11 mouse cellular contexts compared by ENCODE assay signal in genomic region chr11:115712268-115712667, GRCm38 (mm10). TPM values are rescaled to one million over a fixed set of nuclear protein-coding genes. Genes with fewer than 3 reads are reported as not detected.
DNase-seq lines count a peak whose midpoint lies in the region; ATAC-seq lines count a peak whose summit lies in the region.
"Had no signal": no experiment of that assay in that cellular context is flagged by ENCODE, and none has a peak within 500 bp of the region (broad histone marks: within the 10 kb centered on the region; RNA-seq: fewer than 3 reads in every experiment).

No protein-coding gene starts in this region.

- no peak overlapping the region for H3K4me3 ChIP-seq in forebrain, embryonic 11.5 days (ENCODE audit: low read depth, low read length)
- no peak overlapping the region for H3K4me3 ChIP-seq in forebrain, embryonic 12.5 days (replicated peaks)
- H3K4me3 ChIP-seq: forebrain, embryonic 10.5 days had no signal

- peak; percentile 46 for DNase-seq in forebrain, embryonic 11.5 days (ENCODE audit: low spot score)
- DNase-seq in A20 (ENCODE audit: low read depth, low spot score), result peak; percentile 54
- no peak for DNase-seq in kidney, postnatal 25 days
- no peak for DNase-seq in neural tube, embryonic 10.5 days (ENCODE audit: extremely low spot score, low spot score)
- no peak for DNase-seq in kidney, postnatal 4 days
- DNase-seq: gastrocnemius, postnatal 36 days; heart, postnatal 4 days had no signal

- H3K36me3 ChIP-seq in forebrain, embryonic 11.5 days (ENCODE audit: control insufficient read depth, insufficient read depth, low read length), result no peaks in the 10 kb centered on the region
- no peaks in the 10 kb centered on the region for H3K36me3 ChIP-seq in forebrain, embryonic 12.5 days (replicated peaks)
- H3K36me3 ChIP-seq: forebrain, embryonic 10.5 days had no signal

- H3K9me3 ChIP-seq in forebrain, embryonic 11.5 days (ENCODE audit: control insufficient read depth, low read length), result no peaks in the 10 kb centered on the region
- no peaks in the 10 kb centered on the region for H3K9me3 ChIP-seq in forebrain, embryonic 12.5 days
- H3K9me3 ChIP-seq: forebrain, embryonic 10.5 days had no signal

- H3K4me2 ChIP-seq in forebrain, embryonic 11.5 days (ENCODE audit: low read depth, low read length, severe bottlenecking), result no peak overlapping the region
- no peak overlapping the region for H3K4me2 ChIP-seq in forebrain, embryonic 12.5 days

- 63% methylated on average over 2 of the region's 2 CpGs for WGBS in forebrain, embryonic 11.5 days
- WGBS in forebrain, embryonic 12.5 days, result 67% methylated on average over 2 of the region's 2 CpGs

- ATAC-seq in forebrain, embryonic 11.5 days (replicated peaks; ENCODE audit: low FRiP score), result no peak
- no peak for ATAC-seq in forebrain, embryonic 12.5 days (ENCODE audit: low FRiP score)
- peak; percentile 28 for ATAC-seq in common myeloid progenitor, adult 5-6 weeks (replicated peaks; ENCODE audit: low read depth, poor library complexity, severe bottlenecking)
- ATAC-seq in megakaryocyte progenitor cell, adult 5-6 weeks (replicated peaks; ENCODE audit: poor library complexity), result 0 out of 2 replicates have a peak, but pooled peaks have one; percentile 10

- H3K4me1 ChIP-seq in forebrain, embryonic 11.5 days (replicated peaks; ENCODE audit: control insufficient read depth, insufficient read depth, low read length), result no peaks in the 10 kb centered on the region; the same call in 1 of the 2 replicates
- H3K4me1 ChIP-seq in forebrain, embryonic 12.5 days, result peaks cover 15% of the 10 kb centered on the region

- H3K27me3 ChIP-seq in forebrain, embryonic 11.5 days (ENCODE audit: control insufficient read depth, insufficient read depth, low read length), result no peaks in the 10 kb centered on the region
- H3K27me3 ChIP-seq in forebrain, embryonic 12.5 days, result no peaks in the 10 kb centered on the region

- H3K9ac ChIP-seq in forebrain, embryonic 11.5 days (ENCODE audit: low read length), result no peak overlapping the region
- H3K9ac ChIP-seq in forebrain, embryonic 12.5 days, result no peak overlapping the region

- no peak overlapping the region for H3K27ac ChIP-seq in forebrain, embryonic 11.5 days (ENCODE audit: low read depth, low read length)
- H3K27ac ChIP-seq in forebrain, embryonic 12.5 days, result no peak overlapping the region
- H3K27ac ChIP-seq: forebrain, embryonic 10.5 days had no signal

RNA-seq across cellular contexts. Expression of gene Grb2, which starts 3.9 kb away (rescaled TPM):
- 63.0 and 71.4 TPM in 2 replicates for polyA plus RNA-seq in forebrain, embryonic 11.5 days (2014; fragmentation: Nextera tagmentation; extraction: Ambion mirVana)
- polyA plus RNA-seq in forebrain, embryonic 12.5 days (2016; fragmentation: Nextera tagmentation; extraction: Ambion mirVana), result 124 and 137 TPM in 2 replicates
- total RNA-seq in common myeloid progenitor, adult 5-6 weeks (2017), result 34.7 and 53.5 TPM in 2 replicates
- total RNA-seq in megakaryocyte progenitor cell, adult 5-6 weeks (2015), result 78.1 and 85.5 TPM in 2 replicates
- 48.5 and 51.7 TPM in 2 replicates for total RNA-seq in megakaryocyte progenitor cell, adult 5-6 weeks (2017)

RNA-seq across cellular contexts. Expression of gene Tmem94, which starts 53.0 kb away (rescaled TPM):
- polyA plus RNA-seq in forebrain, embryonic 11.5 days (2014; fragmentation: Nextera tagmentation; extraction: Ambion mirVana), result 25.9 and 28.9 TPM in 2 replicates
- 39.0 and 45.2 TPM in 2 replicates for polyA plus RNA-seq in forebrain, embryonic 12.5 days (2016; fragmentation: Nextera tagmentation; extraction: Ambion mirVana)
- total RNA-seq in common myeloid progenitor, adult 5-6 weeks (2017), result 18.3 and 23.2 TPM in 2 replicates
- total RNA-seq in megakaryocyte progenitor cell, adult 5-6 weeks (2015), result 18.3 and 19.0 TPM in 2 replicates
- total RNA-seq in megakaryocyte progenitor cell, adult 5-6 weeks (2017), result 22.9 and 24.9 TPM in 2 replicates

Comparison
In these comparisons a context has a peak if more than half of its experiments do, and no peak if none do; other contexts are left out.
1. ATAC-seq: peak in common myeloid progenitor, adult 5-6 weeks (single experiment) and megakaryocyte progenitor cell, adult 5-6 weeks (single experiment); none in forebrain, embryonic 11.5 days (single experiment) and forebrain, embryonic 12.5 days (single experiment).
2. DNase-seq: peak in forebrain, embryonic 11.5 days (single experiment) and A20 (single experiment); none in kidney, postnatal 25 days (0 of 2), neural tube, embryonic 10.5 days (single experiment) and kidney, postnatal 4 days (0 of 2).